Mouse (Mus musculus): ENCODE data around the gene Ankrd13d. TPM values are rescaled to one million over a fixed set of nuclear protein-coding genes. Genes with fewer than 3 reads are reported as not detected.

Gene Ankrd13d
- polyA plus RNA-seq, 1 experiment from 2014 or later, result 18.5 TPM

- ATAC-seq (ENCODE audit: low FRiP score, low read depth), result no peak
- Histone ChIP-seq H3K9ac (peak overlapping the region; percentile 13; the same call in 1 of the 2 replicates), H3K4me2 (replicated peaks) (no peak overlapping the region), H3K27me3 (replicated peaks) (peaks cover 9% of the 10 kb centered on the region), H3K4me1 (peaks cover 6% of the 10 kb centered on the region), H3K27ac (no peak overlapping the region), H3K4me3 (no peak overlapping the region), H3K9me3 (no peaks in the 10 kb centered on the region), H3K36me3 (no peaks in the 10 kb centered on the region)
- 24% methylated on average over 9 of the region's 9 CpGs for WGBS
These were observed 53.4 kb downstream of the Ankrd13d start for GRCm38 (mm10) chr19:4229451-4230076.

- 72% methylated on average over 4 of the region's 4 CpGs for WGBS
- Histone ChIP-seq H3K4me3 (no peak overlapping the region), H3K4me2 (replicated peaks) (no peak overlapping the region), H3K27me3 (replicated peaks) (peaks cover 9% of the 10 kb centered on the region), H3K27ac (no peak overlapping the region), H3K4me1 (peaks cover 6% of the 10 kb centered on the region), H3K9ac (no peak overlapping the region), H3K9me3 (no peaks in the 10 kb centered on the region), H3K36me3 (no peaks in the 10 kb centered on the region)
- no peak for ATAC-seq (ENCODE audit: low FRiP score, low read depth)
These were observed 54.0 kb downstream of the Ankrd13d start for GRCm38 (mm10) chr19:4228891-4229290.

- no peak overlapping the region for H3K4me2 ChIP-seq (replicated peaks)
- H3K27ac ChIP-seq, result no peak overlapping the region
- peaks cover 9% of the 10 kb centered on the region for H3K27me3 ChIP-seq (replicated peaks)
- H3K4me3 ChIP-seq, result no peak overlapping the region
- H3K9ac ChIP-seq, result no peak overlapping the region
- WGBS, result 20% methylated on average over 8 of the region's 8 CpGs
- peaks cover 6% of the 10 kb centered on the region for H3K4me1 ChIP-seq
- H3K36me3 ChIP-seq, result no peaks in the 10 kb centered on the region
- ATAC-seq (ENCODE audit: low FRiP score, low read depth), result no peak
- no peaks in the 10 kb centered on the region for H3K9me3 ChIP-seq
These were observed 54.9 kb downstream of the Ankrd13d start for GRCm38 (mm10) chr19:4227894-4228678.

GRCm38 (mm10) chr19:4227446-4227845 lies 55.5 kb downstream of the Ankrd13d start:
- no peak overlapping the region for H3K27ac ChIP-seq
- H3K27me3 ChIP-seq (replicated peaks), result peaks cover 9% of the 10 kb centered on the region
- H3K36me3 ChIP-seq, result no peaks in the 10 kb centered on the region
- H3K9me3 ChIP-seq, result no peaks in the 10 kb centered on the region
- ATAC-seq (ENCODE audit: low FRiP score, low read depth), result no peak
- peaks cover 6% of the 10 kb centered on the region for H3K4me1 ChIP-seq
- H3K4me2 ChIP-seq (replicated peaks), result no peak overlapping the region
- no peak overlapping the region for H3K9ac ChIP-seq
- WGBS, result 71% methylated on average over 5 of the region's 5 CpGs
- H3K4me3 ChIP-seq, result no peak overlapping the region

GRCm38 (mm10) chr19:4226779-4227178 lies 56.2 kb downstream of the Ankrd13d start:
- Histone ChIP-seq H3K36me3 (no peaks in the 10 kb centered on the region), H3K4me3 (no peak overlapping the region), H3K27ac (no peak overlapping the region), H3K4me2 (replicated peaks) (no peak overlapping the region), H3K27me3 (replicated peaks) (peaks cover 9% of the 10 kb centered on the region), H3K9ac (0 out of 2 replicates have a peak overlapping the region, but pooled peaks have one; percentile 8), H3K9me3 (no peaks in the 10 kb centered on the region), H3K4me1 (0 out of 2 replicates have a peak, but pooled peaks cover 6% of the 10 kb centered on the region)
- ATAC-seq (ENCODE audit: low FRiP score, low read depth), result no peak
- 87% methylated on average over 7 of the region's 7 CpGs for WGBS

- no peaks in the 10 kb centered on the region for H3K36me3 ChIP-seq
- no peak overlapping the region for H3K4me3 ChIP-seq
- 0 out of 2 replicates have a peak, but pooled peaks cover 7% of the 10 kb centered on the region for H3K4me1 ChIP-seq
- H3K9ac ChIP-seq, result no peak overlapping the region
- peaks cover 24% of the 10 kb centered on the region for H3K27me3 ChIP-seq (replicated peaks)
- no peak for ATAC-seq (ENCODE audit: low FRiP score, low read depth)
- no peaks in the 10 kb centered on the region for H3K9me3 ChIP-seq
- no peak overlapping the region for H3K27ac ChIP-seq
- no peak overlapping the region for H3K4me2 ChIP-seq (replicated peaks)
- WGBS, result 81% methylated on average over 11 of the region's 11 CpGs
These were observed 60.8 kb downstream of the Ankrd13d start for GRCm38 (mm10) chr19:4222165-4222564.

- Histone ChIP-seq H3K4me2 (replicated peaks) (no peak overlapping the region), H3K4me3 (no peak overlapping the region), H3K27me3 (replicated peaks) (peaks cover 34% of the 10 kb centered on the region), H3K4me1 (peaks cover 12% of the 10 kb centered on the region; the same call in 1 of the 2 replicates), H3K36me3 (no peaks in the 10 kb centered on the region), H3K9ac (no peak overlapping the region), H3K27ac (no peak overlapping the region), H3K9me3 (no peaks in the 10 kb centered on the region)
- 56% methylated on average over 14 of the region's 14 CpGs for WGBS
- ATAC-seq (ENCODE audit: low FRiP score, low read depth), result no peak
These were observed 61.8 kb downstream of the Ankrd13d start for GRCm38 (mm10) chr19:4220957-4221743.

- no peak overlapping the region for H3K4me2 ChIP-seq (replicated peaks)
- no peak overlapping the region for H3K9ac ChIP-seq
- no peaks in the 10 kb centered on the region for H3K36me3 ChIP-seq
- no peak overlapping the region for H3K27ac ChIP-seq
- peaks cover 17% of the 10 kb centered on the region for H3K4me1 ChIP-seq
- WGBS, result 74% methylated on average over 4 of the region's 4 CpGs
- H3K27me3 ChIP-seq (replicated peaks), result peaks cover 39% of the 10 kb centered on the region
- no peak overlapping the region for H3K4me3 ChIP-seq
- no peaks in the 10 kb centered on the region for H3K9me3 ChIP-seq
- ATAC-seq (ENCODE audit: low FRiP score, low read depth), result no peak
These were observed 62.5 kb downstream of the Ankrd13d start for GRCm38 (mm10) chr19:4220416-4220815.

Small RNAs within 50 kb of the gene (microRNA-seq; reads per million reads assigned to microRNA genes)
- gene Mir6985, result not detected

Other genes starting within 250 kb of the Ankrd13d start
- 349 and 353 TPM in 2 replicates for gene Gstp1, start 245.2 kb downstream of the Ankrd13d start, polyA plus RNA-seq (2016; fragmentation: Nextera tagmentation; extraction: Ambion mirVana)
- 1.8 and 2.8 TPM in 2 replicates for gene Gstp2, start 237.1 kb downstream of the Ankrd13d start, polyA plus RNA-seq (2016; fragmentation: Nextera tagmentation; extraction: Ambion mirVana)
- gene Gstp3, start 223.6 kb downstream of the Ankrd13d start, polyA plus RNA-seq (2016; fragmentation: Nextera tagmentation; extraction: Ambion mirVana), result not detected in 2 replicates
- not detected in 2 replicates for gene Cabp2, start 201.6 kb downstream of the Ankrd13d start, polyA plus RNA-seq (2016; fragmentation: Nextera tagmentation; extraction: Ambion mirVana)
- gene Cdk2ap2, start 186.0 kb downstream of the Ankrd13d start, polyA plus RNA-seq (2016; fragmentation: Nextera tagmentation; extraction: Ambion mirVana), result 73.6 and 75.9 TPM in 2 replicates
- 26.2 and 27.8 TPM in 2 replicates for gene Pitpnm1, start 183.1 kb downstream of the Ankrd13d start, polyA plus RNA-seq (2016; fragmentation: Nextera tagmentation; extraction: Ambion mirVana)
- 67.3 and 69.4 TPM in 2 replicates for gene Aip, start 157.3 kb downstream of the Ankrd13d start, polyA plus RNA-seq (2016; fragmentation: Nextera tagmentation; extraction: Ambion mirVana)
- not detected in 2 replicates for gene Gpr152, start 143.3 kb downstream of the Ankrd13d start, polyA plus RNA-seq (2016; fragmentation: Nextera tagmentation; extraction: Ambion mirVana)
- 0.13 and 0.19 TPM in 2 replicates for gene Cabp4, start 139.1 kb downstream of the Ankrd13d start, polyA plus RNA-seq (2016; fragmentation: Nextera tagmentation; extraction: Ambion mirVana)
- gene Coro1b, start 134.5 kb downstream of the Ankrd13d start, polyA plus RNA-seq (2016; fragmentation: Nextera tagmentation; extraction: Ambion mirVana), result 128 and 131 TPM in 2 replicates
- gene Ptprcap, start 129.5 kb downstream of the Ankrd13d start, polyA plus RNA-seq (2016; fragmentation: Nextera tagmentation; extraction: Ambion mirVana), result 0.92 and 0.94 TPM in 2 replicates
- gene Rps6kb2, start 119.8 kb downstream of the Ankrd13d start, polyA plus RNA-seq (2016; fragmentation: Nextera tagmentation; extraction: Ambion mirVana), result 62.3 and 71.7 TPM in 2 replicates
- 3.9 and 4.8 TPM in 2 replicates for gene Carns1, start 107.7 kb downstream of the Ankrd13d start, polyA plus RNA-seq (2016; fragmentation: Nextera tagmentation; extraction: Ambion mirVana)
- 1.1 and 1.4 TPM in 2 replicates for gene Tbc1d10c, start 91.9 kb downstream of the Ankrd13d start, polyA plus RNA-seq (2016; fragmentation: Nextera tagmentation; extraction: Ambion mirVana)
- gene Ppp1ca, start 91.1 kb downstream of the Ankrd13d start, polyA plus RNA-seq (2016; fragmentation: Nextera tagmentation; extraction: Ambion mirVana), result 753 and 767 TPM in 2 replicates
- 25.9 and 34.0 TPM in 2 replicates for gene Rad9a, start 81.5 kb downstream of the Ankrd13d start, polyA plus RNA-seq (2016; fragmentation: Nextera tagmentation; extraction: Ambion mirVana)
- 0.87 and 0.95 TPM in 2 replicates for gene Clcf1, start 68.9 kb downstream of the Ankrd13d start, polyA plus RNA-seq (2016; fragmentation: Nextera tagmentation; extraction: Ambion mirVana)
- gene AC109138.7, start 68.8 kb downstream of the Ankrd13d start, polyA plus RNA-seq (2016; fragmentation: Nextera tagmentation; extraction: Ambion mirVana), result not detected in 2 replicates
- 18.7 and 19.8 TPM in 2 replicates for gene Pold4, start 51.2 kb downstream of the Ankrd13d start, polyA plus RNA-seq (2016; fragmentation: Nextera tagmentation; extraction: Ambion mirVana)
- 5.9 and 7.0 TPM in 2 replicates for gene Ssh3, start 14.0 kb downstream of the Ankrd13d start, polyA plus RNA-seq (2016; fragmentation: Nextera tagmentation; extraction: Ambion mirVana)
- 19.7 and 21.2 TPM in 2 replicates for gene Grk2, start 23.1 kb upstream of the Ankrd13d start, polyA plus RNA-seq (2016; fragmentation: Nextera tagmentation; extraction: Ambion mirVana)
- gene Kdm2a, start 115.1 kb upstream of the Ankrd13d start, polyA plus RNA-seq (2016; fragmentation: Nextera tagmentation; extraction: Ambion mirVana), result 49.6 and 51.7 TPM in 2 replicates
- 10.3 and 11.6 TPM in 2 replicates for gene Rhod, start 156.3 kb upstream of the Ankrd13d start, polyA plus RNA-seq (2016; fragmentation: Nextera tagmentation; extraction: Ambion mirVana)
- gene Syt12, start 194.3 kb upstream of the Ankrd13d start, polyA plus RNA-seq (2016; fragmentation: Nextera tagmentation; extraction: Ambion mirVana), result 1.7 and 1.9 TPM in 2 replicates
- not detected in 2 replicates for gene 2010003K11Rik, start 215.4 kb upstream of the Ankrd13d start, polyA plus RNA-seq (2016; fragmentation: Nextera tagmentation; extraction: Ambion mirVana)
- 22.6 and 23.5 TPM in 2 replicates for gene Pcx, start 227.3 kb upstream of the Ankrd13d start, polyA plus RNA-seq (2016; fragmentation: Nextera tagmentation; extraction: Ambion mirVana)

Data from neural tube, embryonic 12.5 days (tissue).